Mouse (Mus musculus) c-Kit-positive CD71-negative TER-119-negative erythroid progenitor cells, embryonic 14.5 days (primary cell): ENCODE measurements around the gene Tmem141.

Source experiments
- DNase-seq: peaks from one replicate; pipeline ENCODE4 v3.0.0-alpha.2; 2013; ENCODE audit warnings: low read depth

Gene Tmem141

GRCm38 (mm10) chr2:25607761-25608622 is 13.8 kb downstream of the Tmem141 start, which contains the start of gene Rabl6:
TSS of gene Rabl6 (minus strand) at chr2:25608521.
- DNase-seq, result peak; percentile 67

- DNase-seq, result no peak
These were observed 19.3 kb downstream of the Tmem141 start for GRCm38 (mm10) chr2:25602526-25602925.

GRCm38 (mm10) chr2:25600037-25600436 is 21.8 kb downstream of the Tmem141 start:
- DNase-seq, result no peak

- no peak for DNase-seq
These were observed 23.1 kb downstream of the Tmem141 start for GRCm38 (mm10) chr2:25598749-25599148.

- DNase-seq, result no peak
These were observed 24.9 kb downstream of the Tmem141 start for GRCm38 (mm10) chr2:25596765-25597510.

- DNase-seq, result no peak
These were observed 29.9 kb downstream of the Tmem141 start for GRCm38 (mm10) chr2:25591863-25592262.

GRCm38 (mm10) chr2:25588227-25588907 is 33.4 kb downstream of the Tmem141 start:
- DNase-seq, result no peak

GRCm38 (mm10) chr2:25587290-25587689 is 34.5 kb downstream of the Tmem141 start:
- DNase-seq, result no peak

- DNase-seq, result no peak
These were observed 36.2 kb downstream of the Tmem141 start for GRCm38 (mm10) chr2:25585601-25586000.

- no peak for DNase-seq
These were observed 36.9 kb downstream of the Tmem141 start for GRCm38 (mm10) chr2:25584856-25585255.

GRCm38 (mm10) chr2:25584152-25584551 is 37.7 kb downstream of the Tmem141 start:
- DNase-seq, result no peak

- DNase-seq, result no peak
These were observed 38.2 kb downstream of the Tmem141 start for GRCm38 (mm10) chr2:25583571-25583970.

GRCm38 (mm10) chr2:25583120-25583481 is 38.7 kb downstream of the Tmem141 start:
- DNase-seq, result no peak

- DNase-seq, result no peak
These were observed 39.2 kb downstream of the Tmem141 start for GRCm38 (mm10) chr2:25582466-25583119.

- no peak for DNase-seq
These were observed 39.9 kb downstream of the Tmem141 start for GRCm38 (mm10) chr2:25581901-25582301.

GRCm38 (mm10) chr2:25581294-25581864 is 40.4 kb downstream of the Tmem141 start, which contains the start of gene Ajm1:
TSS of gene Ajm1 (minus strand) at chr2:25581757.
- DNase-seq, result no peak

GRCm38 (mm10) chr2:25580621-25581101 is 41.1 kb downstream of the Tmem141 start:
- no peak for DNase-seq

GRCm38 (mm10) chr2:25579737-25580460 is 41.9 kb downstream of the Tmem141 start:
- DNase-seq, result no peak

- DNase-seq, result no peak
These were observed 42.7 kb downstream of the Tmem141 start for GRCm38 (mm10) chr2:25578796-25579736.
